Mouse (Mus musculus): ENCODE data around the gene Adgrg3.

- no peak for TF ChIP-seq POLR2A (IDR thresholded peaks at IDR 0.05; ENCODE audit: borderline replicate concordance, insufficient read depth, low read length)
- TF ChIP-seq CTCF (IDR thresholded peaks at IDR 0.05; ENCODE audit: borderline replicate concordance, insufficient read depth, low read depth, low read length) = peak; percentile 98
These were observed 15.8 kb upstream of the Adgrg3 start for GRCm38 (mm10) chr8:95001655-95002054.

All from cerebellum, adult 2 months (tissue).